Mouse (Mus musculus): Measurements from ENCODE around the gene Ltbp4.

Ltbp4 gene

DNA sequence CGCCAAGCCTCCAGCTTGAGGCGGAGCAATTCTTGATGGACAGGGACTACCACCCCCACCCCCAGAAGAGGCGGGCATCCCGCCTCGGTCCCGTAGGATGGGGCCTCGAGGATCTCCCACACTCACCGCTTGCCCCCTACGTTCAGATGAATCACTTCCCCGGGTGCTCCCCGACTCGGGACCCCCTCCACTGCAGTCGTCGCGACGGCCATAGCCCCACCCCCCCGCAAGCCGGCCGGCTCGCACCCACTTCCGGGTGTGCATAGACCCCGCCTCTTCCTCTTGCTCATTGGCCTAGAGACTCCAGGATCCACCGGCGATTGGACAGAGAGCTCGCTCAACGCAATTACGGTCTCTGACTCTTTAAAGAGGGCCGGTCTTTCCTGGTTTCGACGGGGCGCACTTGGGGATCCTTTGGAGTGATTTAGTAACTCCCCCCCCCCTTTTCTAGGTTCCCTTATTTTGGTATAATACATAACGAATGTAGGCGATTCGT lies 18.3 kb upstream of the Ltbp4 start, which contains the start of gene Shkbp1:
Gene Shkbp1 (minus strand): TSS at position 275 of the 496 bp plus-strand sequence.
- DNase-seq (ENCODE audit: inconsistent ontology term), result peak; percentile 90

DNA sequence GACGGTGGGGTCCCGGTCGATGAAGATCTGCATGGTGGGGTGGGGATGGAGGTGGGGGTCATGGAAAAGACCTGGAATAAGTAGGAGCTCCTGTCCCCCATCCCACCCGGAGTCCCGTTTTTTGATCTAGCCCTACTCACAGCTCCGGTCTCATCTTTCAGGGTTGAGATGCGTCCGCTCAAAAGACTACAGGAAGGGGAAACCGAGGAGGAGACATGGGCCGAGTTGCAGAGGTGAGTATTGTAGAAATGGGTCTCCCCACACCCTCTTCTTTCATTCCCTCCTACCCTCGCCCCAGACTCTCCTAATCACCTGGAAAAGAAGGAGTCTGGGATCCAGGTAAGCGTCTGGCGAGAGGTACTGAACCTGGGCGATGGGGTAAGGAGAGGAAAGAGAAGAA lies 17.8 kb upstream of the Ltbp4 start:
- DNase-seq (ENCODE audit: inconsistent ontology term), result no peak

DNA sequence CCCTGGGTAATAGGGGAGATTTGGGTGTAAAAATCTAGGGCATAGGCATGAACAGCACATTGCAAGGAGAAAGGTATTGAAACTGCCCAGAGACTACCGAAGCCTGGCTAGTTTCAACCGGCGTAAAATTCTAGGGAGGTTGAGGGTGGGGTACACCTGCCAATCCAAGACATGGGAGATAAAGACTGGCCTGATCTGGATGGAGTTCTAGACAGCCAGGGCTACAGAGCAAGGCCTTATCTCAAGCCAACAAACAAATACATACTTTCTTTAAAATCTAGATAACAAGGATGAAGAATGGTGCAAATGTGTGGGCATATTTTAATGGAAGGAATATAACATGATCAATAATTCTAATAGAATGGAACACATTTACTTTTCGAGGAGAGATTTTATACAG lies 17.3 kb upstream of the Ltbp4 start:
- DNase-seq (ENCODE audit: inconsistent ontology term), result no peak

DNA sequence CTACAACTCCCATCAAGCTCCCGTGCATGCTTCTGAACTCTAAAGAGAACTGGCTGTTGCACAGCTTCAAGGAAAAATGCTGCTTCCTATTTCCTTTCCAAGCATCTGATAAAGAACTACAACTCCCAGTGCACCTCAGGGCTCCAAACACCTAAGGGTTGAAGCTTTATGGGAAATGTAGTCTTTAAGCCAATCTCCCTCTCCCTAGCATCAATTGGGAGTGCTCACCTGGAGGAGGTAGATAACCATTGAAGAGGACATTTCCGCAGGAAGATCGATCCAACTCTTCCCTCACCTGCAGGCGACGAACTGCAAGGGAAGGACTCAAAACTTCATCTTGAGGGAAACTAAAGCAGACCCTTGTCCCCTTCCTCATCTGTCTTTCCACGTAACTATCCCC lies 16.7 kb upstream of the Ltbp4 start:
- no peak for DNase-seq (ENCODE audit: inconsistent ontology term)

DNA sequence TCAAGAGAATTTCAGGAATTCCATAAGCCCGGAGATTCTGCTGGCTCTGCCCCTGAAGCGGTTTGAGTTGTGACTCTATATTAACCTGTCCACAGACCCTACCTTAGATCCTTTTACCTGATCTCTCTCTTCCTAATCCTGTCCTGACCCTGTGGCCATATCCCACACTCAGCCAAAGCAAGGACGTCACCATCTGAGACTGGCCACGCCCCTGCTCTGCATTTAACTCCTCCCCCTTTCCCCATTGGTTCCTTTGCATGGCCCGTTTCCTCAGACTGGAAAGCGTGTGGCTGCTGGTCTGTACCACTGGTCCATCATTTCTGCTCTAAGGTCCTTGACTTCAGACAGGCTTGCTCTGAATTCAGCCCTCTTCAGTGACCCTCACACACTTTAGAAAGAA lies 8.0 kb upstream of the Ltbp4 start:
- DNase-seq (ENCODE audit: inconsistent ontology term), result no peak

GRCm38 (mm10) chr7:27342595-27342994 lies 5.1 kb upstream of the Ltbp4 start:
- no peak for DNase-seq (ENCODE audit: inconsistent ontology term)

GRCm38 (mm10) chr7:27339519-27339918 lies 2.0 kb upstream of the Ltbp4 start:
- DNase-seq (ENCODE audit: inconsistent ontology term), result no peak

DNA sequence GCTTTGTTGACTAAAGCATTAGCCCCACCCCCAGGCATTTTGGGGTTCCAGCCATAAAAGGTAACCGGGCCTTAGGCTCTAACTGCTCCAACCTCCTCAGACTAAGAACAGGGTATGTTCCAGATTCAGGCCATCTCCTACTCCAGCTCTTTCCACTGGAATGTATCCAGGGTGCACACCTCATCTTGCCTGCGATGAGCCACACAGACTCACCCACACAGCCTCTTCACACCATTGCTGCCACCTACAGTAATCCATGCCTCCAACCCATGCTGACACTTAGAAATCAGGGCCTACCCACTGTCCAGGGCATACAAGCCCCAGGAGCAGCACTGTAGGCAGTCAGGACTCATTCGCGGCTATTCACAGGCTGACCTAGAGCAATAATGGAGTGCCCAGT lies 1.6 kb upstream of the Ltbp4 start:
- no peak for DNase-seq (ENCODE audit: inconsistent ontology term)

DNA sequence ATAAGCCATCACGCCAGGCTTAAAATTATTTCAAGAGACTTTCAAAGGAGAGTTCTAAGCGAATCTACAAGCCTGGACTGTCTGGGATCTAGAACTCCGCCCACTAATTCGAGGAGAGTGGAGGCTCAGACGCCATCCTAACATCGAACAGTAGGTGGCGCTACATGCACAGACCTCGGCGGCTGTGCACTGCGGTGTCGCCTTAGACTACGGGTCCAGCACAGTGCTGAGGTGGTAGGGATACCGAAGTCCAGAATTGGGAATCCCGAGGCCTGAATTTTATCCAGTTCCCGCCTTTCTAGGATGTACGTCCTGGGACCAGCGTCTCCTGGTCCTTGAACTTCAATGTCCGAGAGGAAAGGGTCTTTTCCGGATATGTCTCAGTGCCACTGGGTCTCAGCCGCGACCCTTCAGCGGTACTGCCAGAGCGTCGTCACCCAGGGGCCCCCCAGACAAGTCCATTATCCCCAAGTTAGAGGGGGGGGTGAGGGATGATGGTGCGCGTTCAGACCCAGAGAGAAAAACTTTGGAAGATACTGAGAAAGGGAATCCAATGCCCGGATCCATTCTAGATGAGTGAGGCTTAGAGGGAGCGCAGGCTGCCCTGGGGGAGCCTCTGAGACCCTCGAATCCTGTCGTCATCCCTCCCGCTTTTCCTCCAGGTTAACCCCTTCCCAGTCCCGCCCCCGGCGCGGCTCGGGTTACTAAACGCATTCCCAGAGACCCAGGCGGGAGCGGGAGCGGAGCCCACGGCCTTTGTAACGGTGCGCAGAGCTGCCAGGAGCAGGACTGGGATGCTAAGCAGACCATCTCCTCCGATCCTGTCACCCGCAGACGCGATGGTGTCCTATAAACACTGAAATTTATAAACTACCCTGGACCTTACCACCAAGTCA lies 1.3 kb downstream of the Ltbp4 start:
- peak; percentile 77 for DNase-seq (ENCODE audit: inconsistent ontology term)

DNA sequence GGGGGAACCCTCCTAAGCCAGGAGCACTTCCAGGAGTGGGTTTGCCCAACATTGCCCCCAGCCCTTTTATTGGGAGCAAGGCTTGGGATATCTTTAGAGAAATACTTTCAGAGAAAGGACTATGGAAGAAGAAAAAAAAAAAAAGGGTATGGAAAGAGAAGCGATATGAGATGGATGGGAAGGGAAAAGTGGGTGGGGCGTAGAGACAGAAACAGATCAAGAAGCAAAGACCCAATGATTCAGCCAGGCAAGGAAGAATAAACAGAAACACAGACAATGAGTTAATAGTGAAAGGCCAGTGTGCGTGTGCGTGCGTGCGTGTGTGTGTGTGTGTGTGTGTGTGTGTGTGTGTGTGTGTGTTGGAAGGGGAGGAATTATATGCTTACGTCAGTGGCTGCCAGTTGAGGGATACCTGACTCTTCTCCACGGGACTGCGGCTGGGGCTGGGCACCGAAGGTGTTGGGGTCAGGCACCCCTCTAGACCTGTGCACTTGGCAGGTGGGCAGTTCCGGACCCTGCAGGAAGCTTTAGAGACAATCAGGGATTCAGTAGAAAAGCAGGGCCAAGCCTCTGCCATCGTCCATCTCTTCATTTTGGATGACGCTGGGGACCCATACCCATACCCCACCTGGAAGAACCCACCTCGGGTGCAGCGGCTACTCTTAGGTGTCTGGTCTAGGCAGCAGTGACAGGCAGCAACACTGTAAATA lies 2.3 kb downstream of the Ltbp4 start:
- DNase-seq (ENCODE audit: inconsistent ontology term), result no peak

DNA sequence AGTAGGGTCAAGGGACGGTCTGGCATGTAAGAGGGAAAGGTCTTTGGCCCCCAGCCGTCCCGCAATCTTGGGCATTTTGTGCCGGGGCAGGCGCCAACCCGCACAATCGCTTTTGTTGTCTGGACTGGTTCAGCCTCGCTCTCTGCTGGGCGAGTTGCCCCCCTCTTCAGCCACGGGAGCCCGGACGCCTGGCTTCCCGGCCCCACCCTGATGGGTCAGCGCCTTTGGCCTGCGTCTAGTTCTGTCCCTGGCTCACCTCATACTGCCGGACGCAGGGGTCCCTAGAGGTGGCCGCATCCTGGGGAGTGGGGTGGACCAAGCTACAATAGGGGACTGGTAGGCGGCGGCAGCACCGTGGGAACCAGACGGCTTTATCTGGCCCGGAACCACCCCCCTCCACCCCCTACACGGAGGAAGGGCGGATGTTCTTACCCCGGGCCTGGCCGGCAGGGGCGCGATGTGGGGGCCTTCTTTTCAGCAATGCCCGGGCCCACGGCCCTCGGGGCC lies 3.0 kb downstream of the Ltbp4 start:
- DNase-seq (ENCODE audit: inconsistent ontology term), result no peak

DNA sequence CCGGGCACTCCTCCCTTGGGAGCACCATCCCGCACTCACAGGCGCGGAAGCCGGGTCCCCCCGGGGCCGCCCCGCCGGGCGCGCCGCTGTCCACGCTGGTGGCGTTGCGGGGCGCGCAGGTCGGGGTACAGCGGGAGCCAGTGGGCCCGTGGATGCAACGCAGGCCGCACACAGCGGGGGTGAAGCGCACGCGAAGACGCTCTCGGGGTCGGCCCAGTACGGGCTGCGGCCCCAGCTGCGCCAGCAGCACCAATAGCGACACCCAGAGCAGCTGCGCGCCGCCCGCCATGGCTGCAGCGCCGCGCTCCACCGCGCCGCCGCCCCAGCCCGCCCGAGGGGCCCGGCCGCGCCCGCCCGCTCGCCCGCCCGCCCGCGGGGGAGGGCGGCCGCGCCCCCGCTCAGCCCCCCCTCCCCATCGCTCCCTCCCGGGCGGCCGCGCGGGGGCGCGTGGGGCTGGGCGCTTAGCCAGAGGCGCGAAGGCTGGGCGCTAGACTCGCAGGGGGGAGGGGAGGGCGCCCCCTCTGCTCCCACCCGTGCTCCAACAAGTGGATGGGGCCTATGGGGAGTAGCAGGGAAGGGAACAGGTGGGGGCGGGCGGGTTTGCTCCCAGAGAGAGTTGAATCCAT lies 4.1 kb downstream of the Ltbp4 start:
- DNase-seq (ENCODE audit: inconsistent ontology term), result peak; percentile 38

DNA sequence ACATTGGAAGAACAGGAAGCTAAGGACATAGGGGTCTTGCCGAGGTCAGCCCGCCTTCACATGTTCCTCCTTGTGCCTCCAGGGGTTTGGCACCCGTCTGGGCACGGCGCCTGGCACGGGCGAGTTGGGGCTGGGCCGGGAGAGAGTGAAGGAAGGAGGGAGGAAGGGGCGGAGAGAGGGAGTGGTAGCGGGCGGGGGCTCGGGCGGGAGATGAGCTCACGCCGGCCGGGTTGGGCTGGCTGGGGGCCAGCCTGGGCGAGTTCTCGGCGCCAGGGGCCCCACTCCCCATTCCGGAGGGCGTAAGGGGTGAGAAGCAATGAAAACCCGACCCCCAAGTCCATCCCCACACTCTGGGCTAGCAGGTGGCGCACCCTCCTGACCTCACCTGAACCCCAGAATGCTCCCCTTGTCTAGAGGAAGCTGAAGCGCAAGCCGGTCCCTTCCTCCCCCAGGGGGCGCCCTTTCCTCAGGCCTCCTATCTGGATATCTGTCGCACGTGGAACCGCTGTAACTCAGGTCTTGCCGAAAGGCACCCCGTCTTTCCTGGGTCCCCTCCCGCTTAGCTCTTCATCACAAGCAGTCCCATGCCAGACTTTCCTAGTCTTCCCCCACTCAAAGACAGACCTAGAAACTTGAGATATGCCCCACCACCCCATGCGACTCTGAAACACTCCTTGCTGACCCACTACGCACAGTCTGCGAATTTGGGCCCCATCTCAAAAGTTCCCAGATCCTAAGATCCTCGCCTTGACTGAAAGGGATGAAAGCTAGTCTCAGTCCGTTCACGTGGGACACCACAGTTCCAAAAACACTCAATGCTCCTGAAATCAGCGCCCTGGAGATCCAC lies 4.9 kb downstream of the Ltbp4 start:
- DNase-seq (ENCODE audit: inconsistent ontology term), result peak; percentile 90

DNA sequence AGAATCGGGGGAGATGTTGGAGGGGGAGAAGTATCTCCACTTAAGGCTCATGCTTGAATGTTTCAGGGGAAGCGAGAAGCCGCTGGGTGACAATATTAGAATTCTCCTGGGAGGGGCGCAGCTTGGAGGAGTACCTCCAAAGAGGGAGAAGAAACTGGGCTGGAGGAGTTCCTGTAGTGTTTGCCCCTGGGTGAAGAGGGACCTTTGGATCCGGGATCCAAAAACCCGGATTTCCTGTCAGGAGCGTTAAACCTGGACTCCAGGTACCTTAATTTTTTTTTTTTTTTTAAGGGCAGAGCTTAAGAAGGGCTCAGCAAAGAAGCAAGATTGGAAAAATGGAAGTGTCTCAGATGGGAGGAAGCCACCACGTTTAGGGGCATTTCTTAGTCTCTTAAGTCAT lies 5.6 kb downstream of the Ltbp4 start:
- no peak for DNase-seq (ENCODE audit: inconsistent ontology term)

DNA sequence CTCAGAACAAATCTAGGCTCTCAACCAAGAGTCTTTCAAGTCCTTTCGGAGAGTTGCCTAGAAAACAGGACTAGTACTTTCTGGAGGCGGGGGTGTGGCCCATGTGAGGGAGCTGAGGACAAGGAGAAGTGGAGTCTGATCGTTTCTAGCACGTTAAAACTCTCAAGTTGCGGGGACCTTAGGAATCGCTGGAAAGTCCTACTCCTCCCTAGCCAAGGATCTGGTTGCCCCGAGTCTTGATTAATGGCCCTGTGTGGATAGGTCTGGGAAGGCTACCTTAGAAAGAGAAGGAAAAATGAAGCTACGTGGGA lies 6.0 kb downstream of the Ltbp4 start:
- DNase-seq (ENCODE audit: inconsistent ontology term), result no peak

GRCm38 (mm10) chr7:27330709-27331540 lies 6.6 kb downstream of the Ltbp4 start:
- peak; percentile 86 for DNase-seq (ENCODE audit: inconsistent ontology term)

GRCm38 (mm10) chr7:27329981-27330380 lies 7.5 kb downstream of the Ltbp4 start:
- no peak for DNase-seq (ENCODE audit: inconsistent ontology term)

- peak; percentile 87 for DNase-seq (ENCODE audit: inconsistent ontology term)
Measured at GRCm38 (mm10) chr7:27329326-27329947, 8.1 kb downstream of the Ltbp4 start.

GRCm38 (mm10) chr7:27328648-27329047 lies 8.8 kb downstream of the Ltbp4 start:
- DNase-seq (ENCODE audit: inconsistent ontology term), result no peak

GRCm38 (mm10) chr7:27328161-27328560 lies 9.3 kb downstream of the Ltbp4 start:
- DNase-seq (ENCODE audit: inconsistent ontology term), result no peak
